Mouse (Mus musculus): Measurements from ENCODE around the gene Ndufa7. TPM values are rescaled to one million over a fixed set of nuclear protein-coding genes. Genes with fewer than 3 reads are reported as not detected.

The Ndufa7 gene
- total RNA-seq (2014; rRNA removed) (211 and 345 TPM in 2 replicates), polyA plus RNA-seq (2015; fragmentation: Nextera tagmentation; extraction: Ambion mirVana) (501 and 560 TPM in 2 replicates)

DNA sequence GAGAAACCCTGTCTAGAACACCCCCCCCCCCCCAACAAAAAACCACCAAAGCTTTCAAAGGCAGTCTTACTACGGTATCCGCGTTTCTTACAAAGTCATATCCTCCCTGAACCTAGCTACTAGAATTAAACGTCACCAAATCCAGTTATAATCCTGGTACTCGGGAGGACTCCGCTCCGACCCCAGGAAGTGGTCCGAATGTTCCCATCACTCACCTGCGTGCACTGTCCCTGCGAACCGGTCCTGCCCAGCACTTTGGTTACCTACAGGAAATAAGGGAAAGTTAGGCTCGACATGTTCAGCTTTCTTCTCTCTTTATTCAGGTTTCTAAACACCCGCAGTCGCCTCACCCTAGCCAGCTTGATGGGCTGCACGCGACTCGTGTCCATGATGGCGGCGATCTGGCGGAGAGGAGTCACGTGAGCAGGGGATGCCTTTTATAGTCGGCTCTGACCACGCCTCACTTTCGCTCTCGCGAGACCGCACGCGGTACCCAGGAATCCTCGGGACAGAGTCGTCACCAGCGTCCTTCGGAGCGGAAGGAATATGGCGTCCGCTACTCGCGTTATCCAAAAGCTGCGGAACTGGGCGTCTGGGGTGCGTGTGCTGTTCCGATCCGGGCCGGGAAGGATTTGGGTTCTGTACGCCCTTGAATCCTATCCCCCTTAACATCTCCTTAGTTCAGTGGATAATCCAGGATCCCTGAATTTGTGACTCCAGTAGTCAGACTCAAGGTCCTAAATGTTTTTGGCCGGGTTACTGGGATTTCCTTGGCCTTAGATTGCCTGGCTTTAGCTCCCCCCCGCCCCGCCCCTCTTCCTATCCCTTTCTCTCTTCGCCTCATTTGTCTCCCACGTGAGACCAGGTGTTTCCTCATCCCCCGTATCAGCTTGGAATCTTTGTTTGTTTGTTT lies at the start of gene Ndufa7, which contains the start of gene Rps28:
Gene Ndufa7, plus strand, starts transcription at position 489 of the 913 bp plus-strand sequence.
Gene Rps28, minus strand, starts transcription at position 479 of the 913 bp plus-strand sequence.
- H3K27ac ChIP-seq (ENCODE audit: low read depth, low read length): peak within 1 kb of the TSS; percentile 85
- H3K4me2 ChIP-seq (ENCODE audit: low read depth, low read length, poor library complexity, severe bottlenecking): peak within 1 kb of the TSS; percentile 86
- ATAC-seq (ENCODE audit: low FRiP score): peak; percentile 95
- peak; percentile 98 for DNase-seq (ENCODE audit: low spot score)
- H3K4me1 ChIP-seq (ENCODE audit: insufficient read depth, low read length): peaks cover 18% of the 10 kb centered on the region; the same call in 1 of the 2 replicates
- WGBS: under 1% methylated on average over 51 of the region's 51 CpGs
- H3K9me3 ChIP-seq (ENCODE audit: low read length): no peaks in the 10 kb centered on the region
- H3K9ac ChIP-seq (replicated peaks; ENCODE audit: low read length, poor library complexity, severe bottlenecking): peak within 1 kb of the TSS; percentile 74
- H3K27me3 ChIP-seq (ENCODE audit: insufficient read depth, low read length): no peaks in the 10 kb centered on the region
- TF ChIP-seq CTCF (IDR thresholded peaks at IDR 0.05): peak; percentile 2; the same call in 1 of the 2 replicates
- peaks cover 15% of the 10 kb centered on the region for H3K36me3 ChIP-seq (ENCODE audit: insufficient read depth, low read length)
- peak within 1 kb of the TSS; percentile 51 for H3K4me3 ChIP-seq (ENCODE audit: low read depth, low read length)

- 89% methylated on average over 8 of the region's 8 CpGs for WGBS
- H3K4me1 ChIP-seq (ENCODE audit: insufficient read depth, low read length): no peaks in the 10 kb centered on the region
- H3K27ac ChIP-seq (ENCODE audit: low read depth, low read length): no peak overlapping the region
- TF ChIP-seq CTCF (IDR thresholded peaks at IDR 0.05): no peak
- no peak overlapping the region for H3K4me2 ChIP-seq (ENCODE audit: low read depth, low read length, poor library complexity, severe bottlenecking)
- ATAC-seq (ENCODE audit: low FRiP score) (no peak), DNase-seq (ENCODE audit: low spot score) (no peak)
- no peak overlapping the region for H3K4me3 ChIP-seq (ENCODE audit: low read depth, low read length)
- H3K36me3 ChIP-seq (ENCODE audit: insufficient read depth, low read length): peaks cover 7% of the 10 kb centered on the region; the same call in 1 of the 2 replicates
- no peak overlapping the region for H3K9ac ChIP-seq (replicated peaks; ENCODE audit: low read length, poor library complexity, severe bottlenecking)
- no peaks in the 10 kb centered on the region for H3K9me3 ChIP-seq (ENCODE audit: low read length)
- H3K27me3 ChIP-seq (ENCODE audit: insufficient read depth, low read length): no peaks in the 10 kb centered on the region
These were observed 49.7 kb upstream of the Ndufa7 start for GRCm38 (mm10) chr17:33774573-33775155.

GRCm38 (mm10) chr17:33775287-33775686 lies 49.1 kb upstream of the Ndufa7 start:
- Histone ChIP-seq H3K4me3 (ENCODE audit: low read depth, low read length) (no peak overlapping the region), H3K4me2 (ENCODE audit: low read depth, low read length, poor library complexity, severe bottlenecking) (no peak overlapping the region), H3K27me3 (ENCODE audit: insufficient read depth, low read length) (no peaks in the 10 kb centered on the region), H3K9me3 (ENCODE audit: low read length) (no peaks in the 10 kb centered on the region), H3K9ac (replicated peaks; ENCODE audit: low read length, poor library complexity, severe bottlenecking) (no peak overlapping the region), H3K4me1 (ENCODE audit: insufficient read depth, low read length) (no peaks in the 10 kb centered on the region), H3K36me3 (ENCODE audit: insufficient read depth, low read length) (peaks cover 7% of the 10 kb centered on the region; the same call in 1 of the 2 replicates), H3K27ac (ENCODE audit: low read depth, low read length) (no peak overlapping the region)
- no peak for TF ChIP-seq CTCF (IDR thresholded peaks at IDR 0.05)
- WGBS: 91% methylated on average over 4 of the region's 4 CpGs
- no peak for DNase-seq (ENCODE audit: low spot score)
- no peak for ATAC-seq (ENCODE audit: low FRiP score)

- Histone ChIP-seq H3K4me3 (ENCODE audit: low read depth, low read length) (no peak overlapping the region), H3K27ac (ENCODE audit: low read depth, low read length) (peak overlapping the region; percentile 52; the same call in 1 of the 2 replicates), H3K9ac (replicated peaks; ENCODE audit: low read length, poor library complexity, severe bottlenecking) (no peak overlapping the region), H3K27me3 (ENCODE audit: insufficient read depth, low read length) (no peaks in the 10 kb centered on the region), H3K9me3 (ENCODE audit: low read length) (no peaks in the 10 kb centered on the region), H3K4me2 (ENCODE audit: low read depth, low read length, poor library complexity, severe bottlenecking) (peak overlapping the region; percentile 79), H3K36me3 (ENCODE audit: insufficient read depth, low read length) (peaks cover 7% of the 10 kb centered on the region; the same call in 1 of the 2 replicates), H3K4me1 (ENCODE audit: insufficient read depth, low read length) (peaks cover 9% of the 10 kb centered on the region; the same call in 1 of the 2 replicates)
- ATAC-seq (ENCODE audit: low FRiP score) (peak; percentile 75), DNase-seq (ENCODE audit: low spot score) (peak; percentile 91)
- no peak for TF ChIP-seq CTCF (IDR thresholded peaks at IDR 0.05)
- WGBS: 59% methylated on average over 8 of the region's 9 CpGs
These were observed 45.0 kb upstream of the Ndufa7 start for GRCm38 (mm10) chr17:33779271-33779966.

GRCm38 (mm10) chr17:33779967-33780295 lies 44.4 kb upstream of the Ndufa7 start:
- no peak for TF ChIP-seq CTCF (IDR thresholded peaks at IDR 0.05)
- Histone ChIP-seq H3K9me3 (ENCODE audit: low read length) (no peaks in the 10 kb centered on the region), H3K36me3 (ENCODE audit: insufficient read depth, low read length) (peaks cover 7% of the 10 kb centered on the region; the same call in 1 of the 2 replicates), H3K27ac (ENCODE audit: low read depth, low read length) (peak overlapping the region; percentile 52), H3K9ac (replicated peaks; ENCODE audit: low read length, poor library complexity, severe bottlenecking) (no peak overlapping the region), H3K4me1 (ENCODE audit: insufficient read depth, low read length) (peaks cover 9% of the 10 kb centered on the region; the same call in 1 of the 2 replicates), H3K27me3 (ENCODE audit: insufficient read depth, low read length) (no peaks in the 10 kb centered on the region), H3K4me2 (ENCODE audit: low read depth, low read length, poor library complexity, severe bottlenecking) (peak overlapping the region; percentile 79), H3K4me3 (ENCODE audit: low read depth, low read length) (no peak overlapping the region)
- no peak for ATAC-seq (ENCODE audit: low FRiP score)
- 87% methylated on average over 5 of the region's 5 CpGs for WGBS
- no peak for DNase-seq (ENCODE audit: low spot score)
